Mouse (Mus musculus) hindbrain, embryonic 16.5 days (tissue): Measurements from ENCODE around the gene Dock4. TPM values are rescaled to one million over a fixed set of nuclear protein-coding genes. Genes with fewer than 3 reads are reported as not detected.

Experiments
- ATAC-seq: fragments of 200-750 bp; cut with Nextera tagmentation; 2 replicates; pipeline ENCODE4 v1.8.0; 2017; ENCODE audit warnings: moderate TSS enrichment, moderate library complexity
- H3K27ac ChIP-seq: fragments of 300-500 bp; sonication (generic); 2 replicates; pipeline ENCODE4 v1.5.1; 2014; ENCODE audit warnings: low read depth, mild to moderate bottlenecking, control low read depth, low read length, moderate library complexity
- H3K27me3 ChIP-seq: fragments of 300-500 bp; sonication (generic); replicated peaks from 2 replicates; pipeline ENCODE4 v1.6.1; 2014; ENCODE audit warnings: low read length; ENCODE audit not compliant: control insufficient read depth, insufficient read depth
- H3K36me3 ChIP-seq: fragments of 300-500 bp; sonication (generic); 2 replicates; pipeline ENCODE4 v1.6.1; 2014; ENCODE audit warnings: mild to moderate bottlenecking, low read length, moderate library complexity, mixed read lengths; ENCODE audit not compliant: control insufficient read depth, insufficient read depth
- H3K4me1 ChIP-seq: fragments of 300-500 bp; sonication (generic); 2 replicates; pipeline ENCODE4 v1.6.1; 2014; ENCODE audit warnings: low read depth, low read length; ENCODE audit not compliant: control insufficient read depth, insufficient read depth
- H3K4me2 ChIP-seq: fragments of 300-500 bp; sonication (generic); 2 replicates; pipeline ENCODE4 v1.6.1; 2014; ENCODE audit warnings: mild to moderate bottlenecking, low read length, control low read depth, moderate library complexity
- H3K4me3 ChIP-seq: fragments of 300-500 bp; sonication (generic); 2 replicates; pipeline ENCODE4 v1.5.1; 2014; ENCODE audit warnings: mild to moderate bottlenecking, low read length, control low read depth, moderate library complexity
- H3K9ac ChIP-seq: fragments of 300-500 bp; sonication (generic); 2 replicates; pipeline ENCODE4 v1.6.1; 2014; ENCODE audit warnings: low read depth, mild to moderate bottlenecking, control low read depth, low read length, moderate library complexity
- H3K9me3 ChIP-seq: fragments of 300-500 bp; sonication (generic); 2 replicates; pipeline ENCODE4 v1.6.1; 2014; ENCODE audit warnings: mild to moderate bottlenecking, low read length, moderate library complexity; ENCODE audit not compliant: control insufficient read depth
- WGBS: fragments of 180-500 bp; shearing (Covaris S2); extraction: QIAGEN DNeasy Blood & Tissue Kit; methylation state at CpG from one replicate; pipeline ENCODE4 v1.1.7; 2014; 5-methylcytosine and 5-hydroxymethylcytosine counted together
- polyA plus RNA-seq: library from polyadenylated mRNA; unstranded; fragments of >200 nt; fragmentation: Nextera tagmentation; extraction: Ambion mirVana; gene quantifications from 2 replicates; pipeline ENCODE4 v1.2.1, GENCODE M21; 2015

Dock4 gene
- polyA plus RNA-seq, 1 experiment from 2014 or later: 28.9 TPM

GRCm38 (mm10) chr12:40836924-40837323 is 391.2 kb downstream of the Dock4 start:
- Histone ChIP-seq H3K4me1 (peaks cover 15% of the 10 kb centered on the region), H3K4me3 (no peak overlapping the region), H3K9me3 (no peaks in the 10 kb centered on the region), H3K27me3 (no peaks in the 10 kb centered on the region), H3K4me2 (no peak overlapping the region), H3K36me3 (peaks cover 17% of the 10 kb centered on the region), H3K9ac (no peak overlapping the region), H3K27ac (no peak overlapping the region)
- 33% methylated on average over 6 of the region's 6 CpGs for WGBS
- peak; percentile 9; the same call in 1 of the 2 replicates for ATAC-seq

- H3K4me1 ChIP-seq: peaks cover 15% of the 10 kb centered on the region
- 3% methylated on average over 8 of the region's 8 CpGs for WGBS
- no peaks in the 10 kb centered on the region for H3K27me3 ChIP-seq
- H3K9me3 ChIP-seq: no peaks in the 10 kb centered on the region
- H3K9ac ChIP-seq: no peak overlapping the region
- no peak overlapping the region for H3K4me2 ChIP-seq
- H3K36me3 ChIP-seq: peaks cover 14% of the 10 kb centered on the region
- peak; percentile 62 for ATAC-seq
- peak overlapping the region; percentile 33; the same call in 1 of the 2 replicates for H3K27ac ChIP-seq
- no peak overlapping the region for H3K4me3 ChIP-seq
Measured at GRCm38 (mm10) chr12:40837597-40838337, 392.0 kb downstream of the Dock4 start.

- Histone ChIP-seq H3K4me3 (no peak overlapping the region), H3K36me3 (peaks cover 10% of the 10 kb centered on the region), H3K9me3 (no peaks in the 10 kb centered on the region), H3K4me2 (no peak overlapping the region), H3K27me3 (no peaks in the 10 kb centered on the region), H3K9ac (no peak overlapping the region), H3K27ac (peak overlapping the region; percentile 27; the same call in 1 of the 2 replicates), H3K4me1 (peaks cover 15% of the 10 kb centered on the region)
- WGBS: 48% methylated on average over 2 of the region's 2 CpGs
- ATAC-seq: 0 out of 2 replicates have a peak, but pooled peaks have one; percentile 9
Measured at GRCm38 (mm10) chr12:40838338-40838695, 392.6 kb downstream of the Dock4 start.

GRCm38 (mm10) chr12:40838940-40839339 is 393.2 kb downstream of the Dock4 start:
- Histone ChIP-seq H3K4me3 (no peak overlapping the region), H3K27me3 (no peaks in the 10 kb centered on the region), H3K36me3 (peaks cover 9% of the 10 kb centered on the region), H3K9me3 (no peaks in the 10 kb centered on the region), H3K9ac (no peak overlapping the region), H3K27ac (no peak overlapping the region; the same call in 1 of the 2 replicates), H3K4me2 (no peak overlapping the region), H3K4me1 (peaks cover 15% of the 10 kb centered on the region)
- 67% methylated on average over 5 of the region's 5 CpGs for WGBS
- ATAC-seq: 0 out of 2 replicates have a peak, but pooled peaks have one; percentile 18

- 73% methylated on average over 4 of the region's 4 CpGs for WGBS
Measured at GRCm38 (mm10) chr12:40839817-40840216, 394.1 kb downstream of the Dock4 start.

GRCm38 (mm10) chr12:40842251-40842988 is 396.7 kb downstream of the Dock4 start:
- Histone ChIP-seq H3K4me1 (peaks cover 15% of the 10 kb centered on the region), H3K9me3 (no peaks in the 10 kb centered on the region), H3K9ac (no peak overlapping the region), H3K27me3 (no peaks in the 10 kb centered on the region), H3K27ac (no peak overlapping the region), H3K36me3 (peaks cover 3% of the 10 kb centered on the region; the same call in 1 of the 2 replicates), H3K4me2 (no peak overlapping the region), H3K4me3 (no peak overlapping the region)
- 85% methylated on average over 10 of the region's 10 CpGs for WGBS
- peak; percentile 55; the same call in 1 of the 2 replicates for ATAC-seq

More at GRCm38 (mm10) chr12:40839817-40840216, 394.1 kb downstream of the Dock4 start:
- no peak for ATAC-seq
- H3K4me1 ChIP-seq: peaks cover 15% of the 10 kb centered on the region
- H3K4me3 ChIP-seq: no peak overlapping the region
- no peaks in the 10 kb centered on the region for H3K9me3 ChIP-seq
- H3K27me3 ChIP-seq: no peaks in the 10 kb centered on the region
- no peak overlapping the region for H3K4me2 ChIP-seq
- H3K27ac ChIP-seq: no peak overlapping the region
- no peak overlapping the region for H3K9ac ChIP-seq
- H3K36me3 ChIP-seq: peaks cover 9% of the 10 kb centered on the region

- WGBS: 88% methylated on average over 5 of the region's 5 CpGs
- no peak for ATAC-seq
Measured at GRCm38 (mm10) chr12:40842991-40843390, 397.2 kb downstream of the Dock4 start.

GRCm38 (mm10) chr12:40843474-40844080 is 397.8 kb downstream of the Dock4 start:
- Histone ChIP-seq H3K4me3 (no peak overlapping the region), H3K27ac (no peak overlapping the region), H3K9me3 (no peaks in the 10 kb centered on the region), H3K9ac (no peak overlapping the region), H3K4me2 (no peak overlapping the region), H3K27me3 (no peaks in the 10 kb centered on the region), H3K36me3 (peaks cover 3% of the 10 kb centered on the region; the same call in 1 of the 2 replicates), H3K4me1 (peaks cover 5% of the 10 kb centered on the region; the same call in 1 of the 2 replicates)
- ATAC-seq: no peak
- WGBS: 66% methylated on average over 3 of the region's 3 CpGs

More at GRCm38 (mm10) chr12:40842991-40843390, 397.2 kb downstream of the Dock4 start:
- H3K4me1 ChIP-seq: peaks cover 11% of the 10 kb centered on the region
- no peak overlapping the region for H3K4me2 ChIP-seq
- no peak overlapping the region for H3K4me3 ChIP-seq
- no peaks in the 10 kb centered on the region for H3K27me3 ChIP-seq
- no peak overlapping the region for H3K27ac ChIP-seq
- H3K36me3 ChIP-seq: peaks cover 3% of the 10 kb centered on the region; the same call in 1 of the 2 replicates
- H3K9me3 ChIP-seq: no peaks in the 10 kb centered on the region
- H3K9ac ChIP-seq: no peak overlapping the region
